Mouse (Mus musculus): ENCODE measurements around the gene Diras2.

GRCm38 (mm10) chr13:52476222-52476621 is 54.9 kb downstream of the Diras2 start:
- TF ChIP-seq CTCF (IDR thresholded peaks at IDR 0.05; ENCODE audit: low read depth) (peak; percentile 19), EP300 (IDR thresholded peaks at IDR 0.05; ENCODE audit: low read depth) (no peak)
